Comparison of ENCODE assay signal across 11 mouse cellular contexts in genomic region chr8:74847376-74848048, GRCm38 (mm10). TPM values are rescaled to one million over a fixed set of nuclear protein-coding genes. Genes with fewer than 3 reads are reported as not detected.
DNase-seq lines count a peak whose midpoint lies in the region; ATAC-seq lines count a peak whose summit lies in the region.
"Had no signal": no experiment of that assay in that cellular context is flagged by ENCODE, and none has a peak within 500 bp of the region (broad histone marks: within the 10 kb centered on the region; RNA-seq: fewer than 3 reads in every experiment).

No protein-coding gene starts in this region.

- no peaks in the 10 kb centered on the region for H3K36me3 ChIP-seq in hindbrain, embryonic 15.5 days
- no peaks in the 10 kb centered on the region for H3K36me3 ChIP-seq in neural tube, embryonic 15.5 days
- H3K36me3 ChIP-seq: embryonic facial prominence, embryonic 13.5 days; limb, embryonic 15.5 days had no signal

- H3K9ac ChIP-seq in hindbrain, embryonic 15.5 days, result no peak overlapping the region
- H3K9ac ChIP-seq in neural tube, embryonic 15.5 days (replicated peaks), result no peak overlapping the region
- H3K9ac ChIP-seq: embryonic facial prominence, embryonic 13.5 days; limb, embryonic 15.5 days had no signal

- no peak overlapping the region for H3K4me2 ChIP-seq in hindbrain, embryonic 15.5 days
- no peak overlapping the region for H3K4me2 ChIP-seq in neural tube, embryonic 15.5 days
- H3K4me2 ChIP-seq: embryonic facial prominence, embryonic 13.5 days; limb, embryonic 15.5 days had no signal

- ATAC-seq in hindbrain, embryonic 15.5 days (ENCODE audit: low FRiP score, low read depth), result peak; percentile 76
- peak; percentile 79 for ATAC-seq in neural tube, embryonic 15.5 days (ENCODE audit: low FRiP score)

- H3K4me3 ChIP-seq in hindbrain, embryonic 15.5 days, result no peak overlapping the region
- no peak overlapping the region for H3K4me3 ChIP-seq in neural tube, embryonic 15.5 days (replicated peaks)
- H3K4me3 ChIP-seq: embryonic facial prominence, embryonic 13.5 days; limb, embryonic 15.5 days had no signal

- peak; percentile 31 for DNase-seq in layer of hippocampus, adult 11-12 months (ENCODE audit: low spot score)
- DNase-seq in layer of hippocampus, postnatal 14 days (ENCODE audit: low spot score in 2 of 2), result no peak
- DNase-seq in brain, adult 2 months (ENCODE audit: low read depth, low spot score), result peak; percentile 56
- DNase-seq in thymus, postnatal 36 days, result no peak
- DNase-seq in heart, adult 18-20 months, result no peak
- no peak for DNase-seq in T-cell, adult 2 months (ENCODE audit: low spot score)

- H3K27me3 ChIP-seq in hindbrain, embryonic 15.5 days, result no peaks in the 10 kb centered on the region
- no peaks in the 10 kb centered on the region for H3K27me3 ChIP-seq in neural tube, embryonic 15.5 days (replicated peaks)
- H3K27me3 ChIP-seq: embryonic facial prominence, embryonic 13.5 days; limb, embryonic 15.5 days had no signal

- no peak overlapping the region for H3K27ac ChIP-seq in hindbrain, embryonic 15.5 days (replicated peaks)
- no peak overlapping the region for H3K27ac ChIP-seq in neural tube, embryonic 15.5 days (replicated peaks)
- H3K27ac ChIP-seq: embryonic facial prominence, embryonic 13.5 days; limb, embryonic 15.5 days had no signal

- no peaks in the 10 kb centered on the region for H3K9me3 ChIP-seq in hindbrain, embryonic 15.5 days
- no peaks in the 10 kb centered on the region for H3K9me3 ChIP-seq in neural tube, embryonic 15.5 days (replicated peaks)
- H3K9me3 ChIP-seq: embryonic facial prominence, embryonic 13.5 days; limb, embryonic 15.5 days had no signal

- WGBS in hindbrain, embryonic 15.5 days, result 18% methylated on average over 12 of the region's 12 CpGs
- WGBS in neural tube, embryonic 15.5 days, result 9% methylated on average over 12 of the region's 12 CpGs

- H3K4me1 ChIP-seq in hindbrain, embryonic 15.5 days (replicated peaks), result 0 out of 2 replicates have a peak, but pooled peaks cover 3% of the 10 kb centered on the region
- peaks cover 5% of the 10 kb centered on the region for H3K4me1 ChIP-seq in neural tube, embryonic 15.5 days
- H3K4me1 ChIP-seq: embryonic facial prominence, embryonic 13.5 days; limb, embryonic 15.5 days had no signal

RNA-seq across cellular contexts. Expression of gene Isx, which starts 25.5 kb away (rescaled TPM):
- total RNA-seq in layer of hippocampus, postnatal 14 days (2021), result not detected
- polyA plus RNA-seq in hindbrain, embryonic 15.5 days (2015; fragmentation: Nextera tagmentation; extraction: Ambion mirVana), result not detected in 2 replicates
- 6.0 TPM in 1 of 2 replicates, not detected in the other for polyA plus RNA-seq in neural tube, embryonic 15.5 days (2015; fragmentation: Nextera tagmentation; extraction: Ambion mirVana)
- not detected for total RNA-seq in heart, adult 18-20 months (2021)
- total RNA-seq: hematopoietic stem cell, adult 5-6 weeks had no signal
- polyA plus RNA-seq: embryonic facial prominence, embryonic 13.5 days had no signal

Comparison
In these comparisons a context has a peak if more than half of its experiments do, and no peak if none do; other contexts are left out.
1. DNase-seq: peak in layer of hippocampus, adult 11-12 months (single experiment) and brain, adult 2 months (single experiment); none in layer of hippocampus, postnatal 14 days (0 of 2), thymus, postnatal 36 days (0 of 2), heart, adult 18-20 months (0 of 2) and T-cell, adult 2 months (single experiment).